Mouse (Mus musculus): Measurements from ENCODE around the gene Haus6. TPM values are rescaled to one million over a fixed set of nuclear protein-coding genes. Genes with fewer than 3 reads are reported as not detected.

Gene Haus6
- total RNA-seq, 2 experiments from 2014 or later = 7.3 to 8.2 TPM

DNA sequence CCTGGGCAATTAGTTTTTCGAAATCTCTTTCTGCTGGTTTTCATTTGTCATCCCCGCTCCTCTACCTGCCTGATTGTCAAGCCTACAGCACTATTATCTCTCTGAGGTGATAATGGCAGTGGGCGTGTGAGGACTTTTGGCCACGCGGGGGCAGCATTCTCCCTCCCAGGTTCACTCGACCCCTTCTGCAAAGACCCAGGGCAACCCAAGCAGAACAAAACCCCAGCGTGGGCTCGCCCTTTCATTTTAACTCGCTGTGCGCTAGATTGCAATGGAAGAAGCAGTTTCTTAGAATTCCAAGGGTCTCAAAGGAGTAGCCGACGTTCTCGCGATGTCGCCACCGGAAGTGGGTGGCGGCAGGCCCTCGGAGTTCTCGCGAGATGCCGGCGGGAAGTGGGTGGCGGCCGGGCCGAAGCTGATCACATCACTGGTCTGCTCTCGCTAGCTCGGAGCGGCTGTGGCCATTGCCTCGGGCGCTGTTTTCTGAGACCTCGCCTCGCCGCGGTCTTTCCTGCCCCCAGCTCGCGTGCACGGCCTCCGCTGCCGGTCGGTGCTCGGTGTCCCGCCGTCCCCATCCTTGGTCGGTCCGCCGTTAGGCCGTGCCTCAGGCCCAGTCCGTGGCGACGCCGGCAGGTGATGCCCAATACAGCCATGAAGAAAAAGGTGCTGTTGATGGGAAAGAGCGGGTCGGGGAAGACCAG is 36.4 kb downstream of the Haus6 start, which contains the start of gene Rraga:
Gene Rraga, plus strand, starts transcription at position 386 of the 701 bp plus-strand sequence.
- DNase-seq (ENCODE audit: low spot score in 2 of 2) = peak; percentile 95

DNA sequence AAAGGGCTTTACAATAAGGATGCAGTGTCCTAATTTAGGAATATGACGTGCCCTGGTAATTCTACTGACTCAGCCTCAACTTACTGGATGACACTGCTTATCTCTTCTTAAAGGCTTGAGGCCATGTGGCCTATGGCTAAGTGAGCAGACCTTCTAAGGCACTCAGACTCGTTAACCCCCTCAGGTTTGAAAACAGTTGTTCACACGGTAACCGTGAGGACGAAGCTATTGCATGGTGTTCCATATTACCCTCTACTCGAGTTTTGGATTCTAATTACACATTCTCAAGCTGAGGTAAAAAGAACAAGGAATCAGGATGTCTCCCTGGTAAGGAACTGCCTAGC is 36.9 kb downstream of the Haus6 start:
- no peak for DNase-seq (ENCODE audit: low spot score in 2 of 2)

DNA sequence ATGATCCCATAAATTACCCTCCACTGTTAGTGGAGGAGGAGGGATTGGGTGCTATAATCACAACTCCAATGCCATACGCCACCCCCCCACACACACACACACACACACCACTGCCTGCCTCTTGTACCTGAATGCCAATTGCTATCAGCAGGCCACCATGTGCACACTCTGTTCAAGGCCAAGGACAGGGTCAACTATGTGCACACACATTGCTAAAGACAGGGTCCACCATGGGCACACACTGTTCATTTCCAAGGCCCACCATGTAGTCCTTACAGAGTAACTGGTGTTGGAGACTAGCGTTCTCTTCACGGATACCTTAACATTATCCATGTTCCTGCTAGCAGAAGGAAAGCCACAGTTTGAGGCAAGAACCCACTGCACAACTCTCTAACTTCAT is 50.8 kb downstream of the Haus6 start:
- DNase-seq (ENCODE audit: low spot score in 2 of 2) = no peak

DNA sequence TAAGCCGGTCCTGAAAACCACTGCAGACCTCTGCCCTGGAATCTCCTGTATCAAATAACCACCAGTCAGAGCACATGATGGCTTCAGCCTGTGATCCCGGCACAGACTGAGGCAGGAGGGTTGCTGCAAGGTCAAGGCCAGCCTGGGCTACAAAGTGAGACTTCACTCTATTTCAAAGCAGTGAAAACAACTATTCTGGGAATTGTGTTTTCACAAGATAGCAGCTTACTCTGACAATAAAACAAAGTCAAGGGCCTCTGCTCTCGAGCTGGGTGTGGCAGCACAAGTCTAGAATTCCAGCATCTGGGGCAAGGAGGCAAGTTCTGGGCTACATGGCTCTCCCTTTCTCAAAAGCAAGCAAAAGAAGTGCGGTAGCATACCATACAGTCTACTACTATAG is 52.8 kb downstream of the Haus6 start:
- no peak for DNase-seq (ENCODE audit: low spot score in 2 of 2)

DNA sequence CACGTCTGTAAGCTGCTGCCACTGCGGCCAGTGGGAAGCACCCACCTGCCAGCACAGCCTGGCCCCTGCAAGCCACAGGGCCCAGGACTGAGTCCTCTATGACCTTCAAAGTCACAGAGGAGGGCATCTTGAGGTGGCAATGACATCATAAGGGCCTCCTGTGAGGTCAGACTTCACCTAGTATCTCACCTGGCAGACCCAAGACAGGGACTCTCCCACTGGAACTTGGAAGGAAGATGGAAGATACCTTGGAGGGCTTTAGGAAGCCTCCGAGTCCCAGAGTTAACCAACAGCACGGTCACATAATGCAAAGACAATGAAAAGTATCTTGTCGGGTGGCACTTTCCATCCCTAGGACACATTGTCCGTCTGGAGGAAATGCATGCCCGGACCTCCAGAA is 53.6 kb downstream of the Haus6 start, which contains the start of gene Saxo1:
Gene Saxo1, minus strand, starts transcription at position 101 of the 400 bp plus-strand sequence.
- DNase-seq (ENCODE audit: low spot score in 2 of 2) = no peak

DNA sequence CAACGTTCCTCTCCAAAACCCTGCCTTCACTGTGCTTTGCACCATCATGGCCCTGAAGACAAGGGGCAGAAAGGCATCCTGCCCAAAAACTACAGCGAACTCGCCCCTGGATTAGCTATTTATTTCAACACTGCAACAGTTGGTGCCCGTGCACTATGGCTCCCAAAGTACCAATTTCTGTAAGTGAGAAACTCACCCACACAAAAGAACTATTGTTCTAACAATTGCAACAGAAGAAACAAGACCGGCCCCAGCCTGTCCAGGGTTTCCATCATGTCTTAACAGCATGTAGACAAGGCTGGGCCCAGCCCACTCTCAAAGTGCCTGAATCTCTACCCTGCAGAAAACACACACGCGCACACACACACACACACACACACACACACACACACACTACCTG is 54.5 kb downstream of the Haus6 start:
- DNase-seq (ENCODE audit: low spot score in 2 of 2) = no peak

DNA sequence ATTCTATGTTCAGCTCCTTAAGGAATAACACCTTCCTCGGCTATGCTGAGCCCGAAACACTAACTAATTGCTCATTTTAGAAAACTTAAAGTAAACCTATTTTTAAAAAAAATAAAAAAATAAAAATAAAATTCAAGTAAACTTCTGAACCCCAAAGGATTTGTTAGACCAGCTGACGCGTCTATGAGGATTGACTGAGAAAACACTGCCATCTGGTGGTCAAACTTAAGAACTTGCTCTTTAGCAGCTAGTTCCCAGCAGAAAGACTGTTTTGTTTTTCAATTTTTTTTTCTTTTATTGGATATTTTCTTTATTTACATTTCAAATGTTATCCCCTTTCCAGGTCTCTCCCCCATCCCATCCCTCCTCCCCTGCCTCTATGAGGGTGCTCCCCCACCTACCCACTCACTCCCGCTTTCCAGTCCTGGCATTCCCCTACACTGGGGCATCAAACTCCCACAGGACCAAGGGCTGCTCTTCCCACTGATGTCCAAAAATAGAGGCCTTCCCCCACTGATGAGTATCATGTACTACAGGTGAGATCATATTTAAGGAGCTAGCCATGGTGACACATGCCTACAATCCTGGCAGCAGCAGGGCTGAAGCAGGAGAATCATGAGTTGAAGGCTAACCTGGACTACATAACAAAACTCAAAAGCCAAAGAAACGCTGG is 56.7 kb downstream of the Haus6 start:
- peak in 1 of 2 experiments; percentile 32 for DNase-seq (ENCODE audit: low spot score in 2 of 2)

DNA sequence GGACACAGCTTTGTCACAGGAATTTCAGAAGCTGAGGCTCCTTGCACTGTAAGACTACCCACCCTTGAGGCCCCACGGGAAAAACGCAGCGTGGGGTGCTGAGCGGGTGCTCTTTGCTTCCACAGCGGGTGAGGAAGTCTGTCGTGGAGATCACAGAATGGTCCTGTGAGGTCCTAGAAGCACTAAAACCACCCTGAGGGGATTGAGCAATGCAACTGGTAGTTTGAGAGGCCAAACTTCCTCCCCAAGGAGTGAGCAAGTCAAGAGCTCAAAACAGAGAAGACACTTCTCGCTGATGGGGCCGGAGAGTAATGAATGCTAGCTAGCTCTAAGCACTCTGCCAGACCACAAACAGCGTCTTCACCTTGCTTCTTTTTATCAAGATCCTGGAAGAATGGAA is 63.5 kb downstream of the Haus6 start:
- DNase-seq (ENCODE audit: low spot score in 2 of 2) = no peak

DNA sequence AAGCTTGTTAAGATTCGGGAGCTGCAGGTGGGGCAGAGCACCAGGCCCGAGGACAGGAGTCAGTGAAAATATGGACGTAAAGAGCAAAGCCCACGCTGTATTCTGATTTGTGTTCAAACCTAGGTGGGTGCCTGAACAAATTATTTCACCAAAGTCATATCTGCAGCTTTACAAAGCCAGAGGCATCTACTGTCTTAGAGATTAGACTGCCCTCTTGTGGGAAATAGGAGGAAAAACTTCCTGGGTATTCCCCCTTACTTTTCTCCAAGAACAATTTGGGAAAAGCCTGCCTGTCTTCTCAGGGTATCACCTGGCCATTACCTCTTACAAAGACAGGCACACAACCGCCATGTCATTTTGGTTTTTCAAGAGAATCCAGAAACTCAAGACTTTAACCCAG is 66.2 kb downstream of the Haus6 start:
- peak in 1 of 2 experiments; percentile 26 for DNase-seq (ENCODE audit: low spot score in 2 of 2)

DNA sequence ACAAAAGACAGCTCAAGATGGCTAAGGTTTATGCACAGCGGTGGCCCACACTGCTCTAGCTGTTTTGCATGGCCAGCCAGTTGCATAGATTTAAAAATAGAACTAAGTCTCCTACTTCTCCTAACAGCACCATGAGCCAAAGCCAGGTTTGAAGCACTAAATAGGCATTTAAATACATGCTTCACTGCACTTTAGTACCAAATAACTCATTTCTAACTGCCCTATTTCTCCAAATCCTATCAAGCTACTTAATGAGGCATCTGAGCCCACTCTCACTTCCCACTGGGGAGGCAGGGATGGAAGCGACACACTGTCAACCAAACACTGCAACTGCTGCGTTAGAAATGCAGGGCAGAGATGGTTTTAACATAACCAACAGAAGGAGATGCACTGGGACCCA is 67.9 kb downstream of the Haus6 start:
- DNase-seq (ENCODE audit: low spot score in 2 of 2) = no peak

DNA sequence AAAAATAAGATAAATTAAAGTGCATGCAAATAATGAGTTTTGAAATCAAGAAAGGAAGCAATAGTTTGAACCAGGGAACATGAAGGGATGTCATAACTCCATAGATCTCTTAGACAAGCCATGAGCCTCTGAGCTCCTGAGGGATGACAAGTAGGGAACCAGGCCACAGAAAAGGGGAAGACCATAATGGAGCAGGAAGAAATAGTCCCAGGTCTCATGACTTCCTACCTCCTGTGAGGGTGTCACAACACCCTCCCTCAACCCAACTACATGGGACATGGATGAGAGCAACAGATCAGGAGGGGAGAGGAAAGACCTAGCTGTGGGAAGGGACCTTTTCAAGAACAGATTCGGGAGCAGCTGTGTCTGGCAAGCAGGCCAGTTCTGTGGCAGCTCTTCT is 70.3 kb downstream of the Haus6 start:
- no peak for DNase-seq (ENCODE audit: low spot score in 2 of 2)

DNA sequence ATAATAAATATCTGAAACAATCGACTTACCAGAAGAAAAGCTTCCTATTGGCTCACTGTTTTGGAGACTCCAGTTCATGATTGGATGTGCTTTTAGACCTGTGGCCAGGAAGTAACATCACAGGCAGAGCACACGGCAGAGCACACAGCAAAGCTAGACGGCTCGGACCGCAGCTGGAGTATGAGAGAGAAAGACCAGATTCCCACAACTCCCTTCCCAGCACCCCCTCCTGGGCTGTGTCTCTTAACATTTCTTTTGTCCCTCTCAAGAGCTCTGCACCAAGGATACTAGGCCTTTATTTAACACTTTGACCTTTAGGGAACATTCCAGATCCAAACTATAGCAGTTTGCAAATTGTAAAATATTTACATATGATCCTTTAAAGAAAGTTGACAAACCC is 72.9 kb downstream of the Haus6 start:
- no peak for DNase-seq (ENCODE audit: low spot score in 2 of 2)

DNA sequence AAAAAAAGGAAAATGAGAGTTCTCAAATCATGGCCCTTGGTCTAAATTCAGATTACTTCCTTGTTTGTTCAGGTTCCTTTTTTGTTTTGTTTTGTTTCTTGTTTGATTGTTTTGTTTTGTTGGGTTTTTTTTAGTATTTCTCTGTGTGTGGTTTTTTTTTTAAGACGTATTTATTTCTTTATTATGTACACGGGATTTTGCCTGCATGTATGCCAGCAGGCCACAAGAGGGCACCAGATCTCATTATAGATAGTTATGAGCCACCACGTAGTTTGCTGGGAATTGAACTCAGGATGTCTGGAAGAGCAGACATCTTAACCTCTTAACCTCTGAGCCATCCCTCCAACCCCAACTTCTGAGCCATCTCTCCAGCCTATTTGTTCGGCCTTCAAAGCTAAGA is 73.9 kb downstream of the Haus6 start:
- DNase-seq (ENCODE audit: low spot score in 2 of 2) = no peak

DNA sequence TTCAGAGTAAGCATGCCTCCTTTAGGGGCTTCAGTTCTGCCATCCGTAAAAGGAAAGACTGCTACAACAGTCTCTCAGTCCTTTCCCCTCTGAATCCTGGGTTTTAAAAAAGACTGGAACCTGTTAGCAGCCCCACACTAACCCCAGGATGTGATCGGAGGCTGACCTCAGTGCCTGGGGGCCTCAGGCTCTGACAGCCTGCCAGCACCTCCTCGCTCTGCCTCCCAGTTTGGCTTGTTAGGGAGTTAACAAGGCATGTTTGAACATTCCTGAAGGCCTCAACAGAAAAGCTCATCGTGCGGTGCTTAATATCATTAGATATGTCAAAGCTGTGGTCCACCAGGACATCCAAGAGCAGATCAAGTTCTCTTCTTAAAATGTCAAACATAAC is 77.8 kb downstream of the Haus6 start:
- DNase-seq (ENCODE audit: low spot score in 2 of 2) = no peak

DNA sequence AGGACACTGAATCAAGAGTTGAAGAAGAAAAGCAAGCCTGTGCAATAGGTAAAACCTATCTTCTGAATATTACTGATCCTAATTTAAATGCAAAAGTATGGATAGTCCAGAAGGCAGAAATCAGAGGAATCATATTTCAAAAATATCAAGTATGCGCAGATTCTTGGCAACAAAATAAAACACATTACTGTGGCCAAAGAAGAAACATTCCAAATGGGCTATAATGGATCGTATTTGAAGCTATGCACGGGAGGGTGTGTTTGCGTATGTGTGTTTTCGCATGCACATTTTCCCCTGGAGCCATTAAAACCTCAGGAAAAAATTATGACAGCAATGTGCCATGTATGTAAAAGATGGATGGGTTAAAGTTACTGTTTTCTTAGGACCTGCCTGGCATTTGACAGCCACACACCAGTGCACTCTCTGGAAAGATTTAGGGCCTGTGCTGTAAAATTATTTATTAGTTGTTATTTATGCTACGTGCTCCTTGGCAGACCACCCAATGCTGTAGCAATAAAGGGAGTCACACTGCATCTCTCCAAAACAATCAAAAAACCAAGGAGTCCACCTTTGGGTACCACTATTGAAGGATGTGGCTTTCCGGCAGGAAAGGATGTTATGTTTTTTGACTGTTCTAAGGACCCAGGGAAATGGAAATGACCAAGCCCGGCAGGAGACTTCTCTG is 78.3 kb downstream of the Haus6 start:
- no peak for DNase-seq (ENCODE audit: low spot score in 2 of 2)

DNA sequence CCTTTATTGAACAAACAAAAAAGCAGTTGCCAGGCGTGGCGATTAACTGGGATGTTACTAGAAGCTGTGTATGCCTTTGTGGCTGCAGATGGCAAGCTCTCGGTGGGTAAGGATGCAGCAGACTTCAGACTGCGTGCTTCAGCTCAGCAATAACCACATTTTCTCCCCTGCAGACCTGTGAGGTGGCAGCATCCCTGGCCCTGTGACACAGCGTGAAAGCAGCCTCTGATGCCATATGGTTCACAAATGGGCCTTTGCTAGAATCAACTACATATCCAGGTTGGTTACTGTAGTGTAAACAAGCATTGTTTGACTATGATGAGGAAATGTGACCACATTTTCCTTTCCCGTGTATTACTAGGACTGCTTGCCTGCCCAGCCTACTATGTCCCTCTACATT is 82.7 kb downstream of the Haus6 start:
- no peak for DNase-seq (ENCODE audit: low spot score in 2 of 2)

Other genes starting within 250 kb of the Haus6 start
- gene Saxo1, start 53.7 kb downstream of the Haus6 start, total RNA-seq (2021) = not detected
- gene Rraga, start 36.4 kb downstream of the Haus6 start, total RNA-seq (2021) = 100 to 1,000 TPM; 144 to 148 TPM
- 10 to 100 TPM; 12.3 to 15.9 TPM for gene Plin2, start 58.0 kb upstream of the Haus6 start, total RNA-seq (2021)
- 10 to 100 TPM; 14.8 to 14.9 TPM for gene Dennd4c, start 136.5 kb upstream of the Haus6 start, total RNA-seq (2021)
- 100 to 1,000 TPM; 393 to 396 TPM for gene Rps6, start 245.4 kb upstream of the Haus6 start, total RNA-seq (2021)